Mouse (Mus musculus) forebrain, embryonic 14.5 days (tissue): ENCODE measurements around the gene Lyzl6. TPM values are rescaled to one million over a fixed set of nuclear protein-coding genes. Genes with fewer than 3 reads are reported as not detected.

Source experiments
- ATAC-seq: fragments of 200-750 bp; cut with Nextera tagmentation; 2 replicates; pipeline ENCODE4 v1.8.0; 2017; ENCODE audit warnings: mild to moderate bottlenecking, moderate library complexity
- DNase-seq: peaks from one replicate; pipeline ENCODE4 v3.0.0-alpha.2; 2015; ENCODE audit warnings: low spot score
- H3K27ac ChIP-seq: fragments of 300-500 bp; sonication (generic); 2 replicates; pipeline ENCODE4 v1.5.1; 2014; ENCODE audit warnings: low read depth, mild to moderate bottlenecking, control low read depth, low read length, moderate library complexity
- H3K27me3 ChIP-seq: fragments of 300-500 bp; sonication (generic); replicated peaks from 2 replicates; pipeline ENCODE4 v1.6.1; 2014; ENCODE audit warnings: low read length, control low read depth, mixed read lengths; ENCODE audit not compliant: control insufficient read depth, insufficient read depth
- H3K36me3 ChIP-seq: fragments of 300-500 bp; sonication (generic); 2 replicates; pipeline ENCODE4 v1.6.1; 2014; ENCODE audit warnings: low read length, control low read depth; ENCODE audit not compliant: control insufficient read depth, insufficient read depth
- H3K4me1 ChIP-seq: fragments of 300-500 bp; sonication (generic); 2 replicates; pipeline ENCODE4 v1.6.1; 2014; ENCODE audit warnings: antibody characterized with exemption, low read length, control low read depth; ENCODE audit not compliant: control insufficient read depth, insufficient read depth
- H3K4me2 ChIP-seq: fragments of 300-500 bp; sonication (generic); 2 replicates; pipeline ENCODE4 v1.6.1; 2014; ENCODE audit warnings: mild to moderate bottlenecking, control low read depth, low read length
- H3K4me3 ChIP-seq: fragments of 300-500 bp; sonication (generic); 2 replicates; pipeline ENCODE4 v1.5.1; 2014; ENCODE audit warnings: low read depth, low read length, control low read depth
- H3K9ac ChIP-seq: fragments of 300-500 bp; sonication (generic); 2 replicates; pipeline ENCODE4 v1.6.1; 2014; ENCODE audit warnings: mild to moderate bottlenecking, low read length, control low read depth, moderate library complexity
- H3K9me3 ChIP-seq: fragments of 300-500 bp; sonication (generic); replicated peaks from 2 replicates; pipeline ENCODE4 v1.6.1; 2016; ENCODE audit warnings: low read length, control low read depth, mixed read lengths; ENCODE audit not compliant: control insufficient read depth
- WGBS: fragments of 180-500 bp; shearing (Covaris S2); extraction: QIAGEN DNeasy Blood & Tissue Kit; methylation state at CpG from one replicate; pipeline ENCODE4 v1.1.7; 2014; 5-methylcytosine and 5-hydroxymethylcytosine counted together
- polyA plus RNA-seq: library from polyadenylated mRNA; unstranded; fragments of >200 nt; fragmentation: Nextera tagmentation; extraction: Ambion mirVana; gene quantifications from 2 replicates; pipeline ENCODE4 v1.2.1, GENCODE M21; 2014

The Lyzl6 gene
- polyA plus RNA-seq, 1 experiment from 2014 or later: not detected

GRCm38 (mm10) chr11:103634806-103635205 is 3.9 kb downstream of the Lyzl6 start:
- no peak for ATAC-seq
- WGBS: 84% methylated on average over 7 of the region's 7 CpGs
- no peak overlapping the region for H3K4me2 ChIP-seq
- no peak for DNase-seq
- H3K4me1 ChIP-seq: no peaks in the 10 kb centered on the region
- peaks cover 6% of the 10 kb centered on the region; the same call in 1 of the 2 replicates for H3K27me3 ChIP-seq
- H3K9ac ChIP-seq: no peak overlapping the region
- no peak overlapping the region for H3K27ac ChIP-seq
- no peak overlapping the region for H3K4me3 ChIP-seq
- no peaks in the 10 kb centered on the region for H3K9me3 ChIP-seq
- H3K36me3 ChIP-seq: no peaks in the 10 kb centered on the region

DNA sequence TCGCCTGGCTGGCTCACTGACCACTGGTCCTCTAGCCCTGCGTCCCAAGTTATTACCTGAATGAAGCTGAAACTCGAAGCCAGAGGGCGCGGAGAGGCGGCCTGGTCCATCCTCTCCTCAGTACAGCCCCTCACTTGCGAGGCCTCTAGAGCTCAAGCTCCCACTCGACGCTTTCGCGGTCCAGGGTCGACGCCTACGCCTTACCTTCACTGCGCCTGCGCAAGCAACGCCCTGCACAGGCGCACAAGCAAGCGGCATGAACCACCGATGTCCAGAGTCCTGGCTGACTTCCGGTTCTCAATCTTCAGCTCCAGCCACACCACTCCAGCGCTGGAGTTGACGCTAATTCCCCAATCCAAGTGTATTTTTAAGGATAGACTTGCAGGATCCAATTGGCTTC is 11.2 kb downstream of the Lyzl6 start:
- 86% methylated on average over 23 of the region's 23 CpGs for WGBS
- Histone ChIP-seq H3K4me3 (no peak overlapping the region), H3K9me3 (no peaks in the 10 kb centered on the region), H3K4me2 (no peak overlapping the region), H3K36me3 (no peaks in the 10 kb centered on the region), H3K9ac (no peak overlapping the region), H3K4me1 (no peaks in the 10 kb centered on the region), H3K27ac (no peak overlapping the region), H3K27me3 (no peaks in the 10 kb centered on the region)
- DNase-seq: no peak
- ATAC-seq: no peak

DNA sequence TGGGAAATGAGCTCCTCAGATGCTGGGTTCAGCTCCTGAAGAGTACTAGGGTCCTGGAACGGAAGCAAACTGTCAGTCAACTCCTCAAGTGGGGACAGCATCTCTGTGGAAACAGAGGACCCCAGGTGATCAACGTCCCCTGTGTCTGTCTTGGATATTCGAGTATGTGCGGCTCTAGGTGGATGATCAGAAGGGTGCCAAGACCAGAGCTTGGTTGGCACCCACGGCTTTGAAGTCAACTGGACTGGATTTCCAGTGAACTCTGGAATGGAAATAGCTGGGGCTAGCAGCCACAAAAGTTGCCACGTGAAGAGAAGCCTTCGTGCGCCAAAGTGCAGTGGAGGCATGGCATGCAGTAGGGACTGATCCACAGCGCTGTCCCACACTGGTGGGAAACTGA is 17.6 kb downstream of the Lyzl6 start, which contains the start of gene Gm884:
Gene Gm884 (minus strand): TSS at position 101 of the 400 bp plus-strand sequence.
- no peak within 1 kb of the TSS for H3K4me3 ChIP-seq
- no peaks in the 10 kb centered on the region for H3K9me3 ChIP-seq
- no peak for DNase-seq
- no peaks in the 10 kb centered on the region for H3K27me3 ChIP-seq
- H3K9ac ChIP-seq: no peak within 1 kb of the TSS
- 85% methylated on average over 9 of the region's 9 CpGs for WGBS
- H3K27ac ChIP-seq: no peak within 1 kb of the TSS
- H3K4me1 ChIP-seq: no peaks in the 10 kb centered on the region
- no peak for ATAC-seq
- no peak within 1 kb of the TSS for H3K4me2 ChIP-seq
- H3K36me3 ChIP-seq: no peaks in the 10 kb centered on the region

GRCm38 (mm10) chr11:103610772-103611171 is 27.9 kb downstream of the Lyzl6 start:
- H3K27ac ChIP-seq: no peak overlapping the region
- no peak for ATAC-seq
- H3K4me3 ChIP-seq: no peak overlapping the region
- H3K4me1 ChIP-seq: no peaks in the 10 kb centered on the region
- 97% methylated on average over 2 of the region's 2 CpGs for WGBS
- no peak for DNase-seq
- H3K9ac ChIP-seq: no peak overlapping the region
- H3K9me3 ChIP-seq: no peaks in the 10 kb centered on the region
- H3K4me2 ChIP-seq: no peak overlapping the region
- H3K36me3 ChIP-seq: no peaks in the 10 kb centered on the region
- H3K27me3 ChIP-seq: no peaks in the 10 kb centered on the region

DNA sequence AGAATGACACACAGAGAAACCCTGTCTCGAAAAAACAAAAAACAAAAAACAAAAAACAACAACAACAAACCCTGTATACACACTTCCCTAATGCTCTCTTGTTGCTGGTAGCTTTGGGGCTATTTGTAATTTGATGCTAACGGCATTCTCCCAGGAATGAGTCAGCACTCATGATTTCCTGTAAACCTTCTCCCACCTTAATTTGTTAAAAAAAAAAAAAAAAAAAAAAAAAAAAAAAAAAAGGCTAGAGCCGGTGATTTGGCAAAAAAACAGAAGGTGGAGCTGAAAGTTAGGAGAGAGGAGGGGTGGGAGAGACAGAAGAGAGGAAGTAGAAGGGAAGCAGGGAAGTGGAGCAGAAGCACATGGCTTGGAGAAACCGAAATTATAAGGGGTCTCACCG is 32.1 kb downstream of the Lyzl6 start:
- no peaks in the 10 kb centered on the region for H3K9me3 ChIP-seq
- H3K27me3 ChIP-seq: no peaks in the 10 kb centered on the region
- no peak overlapping the region for H3K4me3 ChIP-seq
- DNase-seq (no peak), ATAC-seq (no peak)
- 67% methylated on average over 5 of the region's 5 CpGs for WGBS
- no peaks in the 10 kb centered on the region for H3K4me1 ChIP-seq
- no peak overlapping the region for H3K4me2 ChIP-seq
- no peak overlapping the region for H3K9ac ChIP-seq
- H3K36me3 ChIP-seq: no peaks in the 10 kb centered on the region
- no peak overlapping the region for H3K27ac ChIP-seq

Other genes starting within 250 kb of the Lyzl6 start
- 7.5 and 10.0 TPM in 2 replicates for gene Plekhm1, start 226.2 kb downstream of the Lyzl6 start, polyA plus RNA-seq
- not detected in 2 replicates for gene Lrrc37a, start 134.3 kb downstream of the Lyzl6 start, polyA plus RNA-seq
- gene Gm884, start 17.8 kb downstream of the Lyzl6 start, polyA plus RNA-seq: not detected in 2 replicates
- gene Rprml, start 10.7 kb upstream of the Lyzl6 start, polyA plus RNA-seq: 2.3 and 3.2 TPM in 2 replicates
- 105 and 106 TPM in 2 replicates for gene Gosr2, start 59.0 kb upstream of the Lyzl6 start, polyA plus RNA-seq
- gene Wnt9b, start 110.9 kb upstream of the Lyzl6 start, polyA plus RNA-seq: 0.10 and 0.26 TPM in 2 replicates
- 5.7 and 6.6 TPM in 2 replicates for gene Wnt3, start 135.3 kb upstream of the Lyzl6 start, polyA plus RNA-seq